Mouse (Mus musculus) kidney, postnatal 10 days (tissue): ENCODE measurements at regions not wholly inside any gene's neighbourhood (a gene's known extent, or its start where the extent isn't known, plus 50 kb on each side); places are given as distances from the start of the nearest gene placed in this dataset.
"Not testable (repeated sequence)": the region's sequence is repeated elsewhere in the genome, so short reads cannot be mapped to it uniquely, and the experiment has no call there.

Experiments used
- DNase-seq: peaks from one replicate; pipeline ENCODE4 v3.0.0; 2021; ENCODE audit warnings: mixed read lengths

- no peak for DNase-seq
Observed at GRCm38 (mm10) chr2:133748493-133748892, 196.5 kb downstream of the Bmp2 start.

GRCm38 (mm10) chr2:133749846-133750637 lies 198.1 kb downstream of the Bmp2 start:
- DNase-seq = no peak

GRCm38 (mm10) chr2:133754088-133754487 lies 202.1 kb downstream of the Bmp2 start:
- no peak for DNase-seq

GRCm38 (mm10) chr2:133761496-133761895 lies 209.5 kb downstream of the Bmp2 start:
- no peak for DNase-seq

- no peak for DNase-seq
Observed at GRCm38 (mm10) chr2:133768546-133768945, 216.6 kb downstream of the Bmp2 start.

GRCm38 (mm10) chr2:133783588-133784342 lies 231.8 kb downstream of the Bmp2 start:
- DNase-seq = no peak

GRCm38 (mm10) chr2:133791031-133791430 lies 239.1 kb downstream of the Bmp2 start:
- DNase-seq = no peak

GRCm38 (mm10) chr2:133793293-133793692 lies 241.3 kb downstream of the Bmp2 start:
- peak; percentile 60 for DNase-seq

GRCm38 (mm10) chr2:133802666-133803065 lies 250.7 kb downstream of the Bmp2 start:
- DNase-seq = peak; percentile 11

GRCm38 (mm10) chr2:133821418-133821817 lies 269.5 kb downstream of the Bmp2 start:
- no peak for DNase-seq

GRCm38 (mm10) chr2:133829406-133829805 lies 277.4 kb downstream of the Bmp2 start:
- DNase-seq = no peak

GRCm38 (mm10) chr2:133850485-133850884 lies 298.5 kb downstream of the Bmp2 start:
- no peak for DNase-seq

- DNase-seq = not testable (repeated sequence)
Observed at GRCm38 (mm10) chr2:133874982-133875381, 323.0 kb downstream of the Bmp2 start.

GRCm38 (mm10) chr2:133883682-133884081 lies 331.7 kb downstream of the Bmp2 start:
- no peak for DNase-seq

GRCm38 (mm10) chr2:133906269-133906668 lies 354.3 kb downstream of the Bmp2 start:
- no peak for DNase-seq
